Comparison of ENCODE assay signal across 9 mouse cellular contexts in genomic region chr15:79685141-79685641, GRCm38 (mm10). TPM values are rescaled to one million over a fixed set of nuclear protein-coding genes. Genes with fewer than 3 reads are reported as not detected.
DNase-seq lines count a peak whose midpoint lies in the region; ATAC-seq lines count a peak whose summit lies in the region.
"Had no signal": no experiment of that assay in that cellular context is flagged by ENCODE, and none has a peak within 500 bp of the region (broad histone marks: within the 10 kb centered on the region; RNA-seq: fewer than 3 reads in every experiment).

No protein-coding gene starts in this region.

- 0 out of 2 replicates have a peak, but pooled peaks cover 2% of the 10 kb centered on the region for H3K36me3 ChIP-seq in heart, embryonic 10.5 days
- H3K36me3 ChIP-seq in embryonic facial prominence, embryonic 11.5 days (replicated peaks; ENCODE audit: control insufficient read depth, insufficient read depth, low read depth, low read length) = no peaks in the 10 kb centered on the region; the same call in 1 of the 2 replicates
- no peaks in the 10 kb centered on the region for H3K36me3 ChIP-seq in midbrain, embryonic 13.5 days

- no peaks in the 10 kb centered on the region for H3K27me3 ChIP-seq in heart, embryonic 10.5 days (ENCODE audit: insufficient read depth, poor library complexity, severe bottlenecking)
- H3K27me3 ChIP-seq in embryonic facial prominence, embryonic 11.5 days (ENCODE audit: control insufficient read depth, insufficient read depth, low read length) = no peaks in the 10 kb centered on the region
- no peaks in the 10 kb centered on the region for H3K27me3 ChIP-seq in midbrain, embryonic 13.5 days

- peak overlapping the region; percentile 45 for H3K9ac ChIP-seq in embryonic facial prominence, embryonic 11.5 days (replicated peaks; ENCODE audit: low read length)
- H3K9ac ChIP-seq in midbrain, embryonic 13.5 days (replicated peaks) = peak overlapping the region; percentile 96

- peak overlapping the region; percentile 95 for H3K27ac ChIP-seq in heart, embryonic 10.5 days
- no peak overlapping the region for H3K27ac ChIP-seq in embryonic facial prominence, embryonic 11.5 days (replicated peaks; ENCODE audit: low read depth, low read length)
- no peak overlapping the region for H3K27ac ChIP-seq in midbrain, embryonic 13.5 days

- H3K4me1 ChIP-seq in heart, embryonic 10.5 days = peaks cover 66% of the 10 kb centered on the region
- H3K4me1 ChIP-seq in embryonic facial prominence, embryonic 11.5 days (ENCODE audit: control insufficient read depth, insufficient read depth, low read length) = peaks cover 8% of the 10 kb centered on the region
- peaks cover 69% of the 10 kb centered on the region for H3K4me1 ChIP-seq in midbrain, embryonic 13.5 days (replicated peaks)

- DNase-seq in heart, embryonic 10.5 days (ENCODE audit: low spot score) = no peak
- DNase-seq in heart, adult 9 months (ENCODE audit: low spot score in 2 of 2) = no peak
- DNase-seq in embryonic facial prominence, embryonic 11.5 days (ENCODE audit: low spot score) = no peak
- peak; percentile 50 for DNase-seq in kidney, adult 18-20 months
- no peak for DNase-seq in layer of hippocampus, adult 8-10 months (ENCODE audit: low spot score in 2 of 2)
- no peak for DNase-seq in left cerebral cortex, postnatal 25 days (ENCODE audit: low spot score in 2 of 2)
- no peak for DNase-seq in left cerebral cortex, postnatal 10 days (ENCODE audit: extremely low spot score in 1 of 2, low spot score in 2 of 2)
- DNase-seq: thymus, postnatal 36 days had no signal

- peak overlapping the region; percentile 79 for H3K4me2 ChIP-seq in embryonic facial prominence, embryonic 11.5 days (ENCODE audit: low read depth, low read length)
- peak overlapping the region; percentile 88 for H3K4me2 ChIP-seq in midbrain, embryonic 13.5 days (replicated peaks)

- no peak for ATAC-seq in embryonic facial prominence, embryonic 11.5 days (replicated peaks; ENCODE audit: insufficient number of reproducible peaks, low FRiP score, low TSS enrichment, low read depth)
- no peak for ATAC-seq in midbrain, embryonic 13.5 days

- intact Hi-C loops in left cerebral cortex, postnatal 25 days (cut with DNase I) = no loop called here
- intact Hi-C loops in left cerebral cortex, postnatal 10 days (cut with DNase I) = no loop called here

- H3K4me3 ChIP-seq in heart, embryonic 10.5 days = peak overlapping the region; percentile 86
- H3K4me3 ChIP-seq in embryonic facial prominence, embryonic 11.5 days (ENCODE audit: low read depth, low read length) = peak overlapping the region; percentile 94
- H3K4me3 ChIP-seq in midbrain, embryonic 13.5 days (replicated peaks) = peak overlapping the region; percentile 94

- 43% methylated on average over 6 of the region's 6 CpGs for WGBS in heart, embryonic 10.5 days
- WGBS in embryonic facial prominence, embryonic 11.5 days = 32% methylated on average over 6 of the region's 6 CpGs
- WGBS in midbrain, embryonic 13.5 days = 59% methylated on average over 6 of the region's 6 CpGs

- H3K9me3 ChIP-seq in heart, embryonic 10.5 days = no peaks in the 10 kb centered on the region
- no peaks in the 10 kb centered on the region for H3K9me3 ChIP-seq in embryonic facial prominence, embryonic 11.5 days (replicated peaks; ENCODE audit: control insufficient read depth, low read length)
- H3K9me3 ChIP-seq in midbrain, embryonic 13.5 days = no peaks in the 10 kb centered on the region

RNA-seq across cellular contexts. Expression of gene Josd1, which starts 2.5 kb away (rescaled TPM):
- 18.4 and 21.0 TPM in 2 replicates for polyA plus RNA-seq in heart, embryonic 10.5 days (2016; fragmentation: Nextera tagmentation; extraction: Ambion mirVana)
- 16.4 and 17.4 TPM in 2 replicates for polyA plus RNA-seq in embryonic facial prominence, embryonic 11.5 days (2014; fragmentation: Nextera tagmentation; extraction: Ambion mirVana)
- 18.4 and 20.6 TPM in 2 replicates for polyA plus RNA-seq in midbrain, embryonic 13.5 days (2015; fragmentation: Nextera tagmentation; extraction: Ambion mirVana)
- total RNA-seq in layer of hippocampus, adult 8-10 months (2022) = 10 to 100 TPM; 43.5 to 54.0 (median 46.4) TPM
- 10 to 100 TPM; 71.7 to 71.8 TPM for total RNA-seq in left cerebral cortex, postnatal 25 days (2021)
- total RNA-seq in left cerebral cortex, postnatal 10 days (2021) = 10 to 100 TPM; 43.7 to 46.1 TPM

RNA-seq across cellular contexts. Expression of gene Gtpbp1, which starts 5.5 kb away (rescaled TPM):
- 38.1 and 38.3 TPM in 2 replicates for polyA plus RNA-seq in heart, embryonic 10.5 days (2016; fragmentation: Nextera tagmentation; extraction: Ambion mirVana)
- polyA plus RNA-seq in embryonic facial prominence, embryonic 11.5 days (2014; fragmentation: Nextera tagmentation; extraction: Ambion mirVana) = 29.2 and 31.6 TPM in 2 replicates
- 42.6 and 49.1 TPM in 2 replicates for polyA plus RNA-seq in midbrain, embryonic 13.5 days (2015; fragmentation: Nextera tagmentation; extraction: Ambion mirVana)
- 10 to 100 TPM; 49.4 to 61.5 (median 52.8) TPM for total RNA-seq in layer of hippocampus, adult 8-10 months (2022)
- 10 to 100 TPM; 42.5 to 47.7 TPM for total RNA-seq in left cerebral cortex, postnatal 25 days (2021)
- total RNA-seq in left cerebral cortex, postnatal 10 days (2021) = 10 to 100 TPM; 44.9 to 48.5 TPM

RNA-seq across cellular contexts. Expression of gene Tomm22, which starts 14.5 kb away (rescaled TPM):
- polyA plus RNA-seq in heart, embryonic 10.5 days (2016; fragmentation: Nextera tagmentation; extraction: Ambion mirVana) = 258 and 286 TPM in 2 replicates
- 308 and 320 TPM in 2 replicates for polyA plus RNA-seq in embryonic facial prominence, embryonic 11.5 days (2014; fragmentation: Nextera tagmentation; extraction: Ambion mirVana)
- polyA plus RNA-seq in midbrain, embryonic 13.5 days (2015; fragmentation: Nextera tagmentation; extraction: Ambion mirVana) = 254 and 260 TPM in 2 replicates
- total RNA-seq in layer of hippocampus, adult 8-10 months (2022) = 100 to 1,000 TPM in 3 of 4 experiments, 10 to 100 TPM in 1; 89.4 to 103 (median 101) TPM
- 100 to 1,000 TPM in 1 of 2 experiments, 10 to 100 TPM in 1; 97.8 to 100 TPM for total RNA-seq in left cerebral cortex, postnatal 25 days (2021)
- 100 to 1,000 TPM; 108 to 112 TPM for total RNA-seq in left cerebral cortex, postnatal 10 days (2021)

RNA-seq across cellular contexts. Expression of gene Cby1, which starts 26.2 kb away (rescaled TPM):
- 42.9 and 48.9 TPM in 2 replicates for polyA plus RNA-seq in heart, embryonic 10.5 days (2016; fragmentation: Nextera tagmentation; extraction: Ambion mirVana)
- 64.3 and 66.2 TPM in 2 replicates for polyA plus RNA-seq in embryonic facial prominence, embryonic 11.5 days (2014; fragmentation: Nextera tagmentation; extraction: Ambion mirVana)
- 92.4 and 94.9 TPM in 2 replicates for polyA plus RNA-seq in midbrain, embryonic 13.5 days (2015; fragmentation: Nextera tagmentation; extraction: Ambion mirVana)
- 10 to 100 TPM; 34.6 to 45.5 (median 38.6) TPM for total RNA-seq in layer of hippocampus, adult 8-10 months (2022)
- total RNA-seq in left cerebral cortex, postnatal 25 days (2021) = 10 to 100 TPM; 51.2 to 53.6 TPM
- total RNA-seq in left cerebral cortex, postnatal 10 days (2021) = 10 to 100 TPM; 54.5 to 61.0 TPM

RNA-seq across cellular contexts. Expression of gene Fam227a, which starts 26.4 kb away (rescaled TPM):
- 0.55 and 1.1 TPM in 2 replicates for polyA plus RNA-seq in heart, embryonic 10.5 days (2016; fragmentation: Nextera tagmentation; extraction: Ambion mirVana)
- polyA plus RNA-seq in embryonic facial prominence, embryonic 11.5 days (2014; fragmentation: Nextera tagmentation; extraction: Ambion mirVana) = 1.8 and 3.3 TPM in 2 replicates
- polyA plus RNA-seq in midbrain, embryonic 13.5 days (2015; fragmentation: Nextera tagmentation; extraction: Ambion mirVana) = 6.8 and 6.9 TPM in 2 replicates
- 10 to 100 TPM in 3 of 4 experiments, 1 to 10 TPM in 1; 8.8 to 12.5 (median 11.6) TPM for total RNA-seq in layer of hippocampus, adult 8-10 months (2022)
- 10 to 100 TPM in 1 of 2 experiments, 1 to 10 TPM in 1; 7.7 to 10.9 TPM for total RNA-seq in left cerebral cortex, postnatal 25 days (2021)
- 10 to 100 TPM; 10.4 to 10.6 TPM for total RNA-seq in left cerebral cortex, postnatal 10 days (2021)
